8 mouse cellular contexts compared by ENCODE assay signal in the genomic region with DNA sequence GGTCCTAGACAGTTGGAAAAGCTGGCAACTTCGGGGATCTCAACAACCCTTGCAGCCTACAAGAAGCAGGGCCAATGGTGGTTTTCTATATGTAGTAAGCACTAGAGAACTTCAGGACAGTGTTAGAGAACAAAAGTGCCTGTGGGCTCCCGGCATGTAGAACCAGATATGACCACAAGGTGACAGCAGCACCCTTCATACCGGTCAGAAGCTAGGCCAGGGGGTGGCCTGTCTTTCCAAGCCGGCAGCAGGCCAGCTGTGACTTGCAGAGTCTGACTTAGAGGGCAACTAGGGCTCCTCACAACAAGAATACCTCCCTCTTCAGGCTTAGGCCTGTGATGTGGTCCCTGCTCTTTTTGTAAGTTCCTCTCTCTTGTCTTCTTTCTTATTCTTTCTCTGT. TPM values are rescaled to one million over a fixed set of nuclear protein-coding genes. Genes with fewer than 3 reads are reported as not detected.
DNase-seq lines count a peak whose midpoint lies in the region; ATAC-seq and TF ChIP-seq lines count a peak whose summit lies in the region.

No protein-coding gene starts in this region.

- no peaks in the 10 kb centered on the region for H3K9me3 ChIP-seq in liver, embryonic 11.5 days (ENCODE audit: control insufficient read depth, low read length)
- no peaks in the 10 kb centered on the region for H3K9me3 ChIP-seq in hindbrain, postnatal 0 days (ENCODE audit: low read length)
- no peaks in the 10 kb centered on the region for H3K9me3 ChIP-seq in midbrain, embryonic 10.5 days (replicated peaks)

- DNase-seq in liver: peak; percentile 54
- DNase-seq in liver, embryonic 11.5 days (ENCODE audit: low spot score): no peak
- DNase-seq in cerebellum, postnatal 4 days (ENCODE audit: low spot score in 2 of 2): peak; percentile 73 to 79
- peak; percentile 70 for DNase-seq in gastrocnemius, adult 18-20 months (ENCODE audit: low spot score)
- DNase-seq in hindbrain, postnatal 0 days (ENCODE audit: low spot score): peak; percentile 92
- DNase-seq in layer of hippocampus, postnatal 36 days: peak; percentile 60 to 72
- peak; percentile 81 for DNase-seq in midbrain, embryonic 10.5 days (ENCODE audit: low spot score)
- DNase-seq in right cerebral cortex, postnatal 4 days: peak; percentile 75

- no peak overlapping the region for H3K9ac ChIP-seq in liver, embryonic 11.5 days (ENCODE audit: low read depth, low read length)
- no peak overlapping the region for H3K9ac ChIP-seq in hindbrain, postnatal 0 days (replicated peaks; ENCODE audit: low read length)

- H3K27ac ChIP-seq in liver, embryonic 11.5 days (ENCODE audit: low read depth, low read length): no peak overlapping the region
- no peak overlapping the region for H3K27ac ChIP-seq in hindbrain, postnatal 0 days
- H3K27ac ChIP-seq in midbrain, embryonic 10.5 days (replicated peaks): peak overlapping the region; percentile 83

- peak; percentile 99 for TF ChIP-seq CTCF in hindbrain, postnatal 0 days (IDR thresholded peaks at IDR 0.05; ENCODE audit: low read depth)

- no peak overlapping the region for H3K4me2 ChIP-seq in liver, embryonic 11.5 days
- no peak overlapping the region for H3K4me2 ChIP-seq in hindbrain, postnatal 0 days (ENCODE audit: low read depth, low read length)

- 3% methylated on average over 4 of the region's 4 CpGs for WGBS in liver, embryonic 11.5 days
- WGBS in hindbrain, postnatal 0 days: 3% methylated on average over 4 of the region's 4 CpGs
- 4% methylated on average over 4 of the region's 4 CpGs for WGBS in midbrain, embryonic 10.5 days

- H3K4me1 ChIP-seq in liver, embryonic 11.5 days (replicated peaks; ENCODE audit: control insufficient read depth, insufficient read depth, low read length): no peaks in the 10 kb centered on the region
- H3K4me1 ChIP-seq in hindbrain, postnatal 0 days (ENCODE audit: insufficient read depth, low read length): peaks cover 9% of the 10 kb centered on the region
- peaks cover 24% of the 10 kb centered on the region for H3K4me1 ChIP-seq in midbrain, embryonic 10.5 days

- H3K27me3 ChIP-seq in liver, embryonic 11.5 days (replicated peaks; ENCODE audit: control insufficient read depth, insufficient read depth, low read length): peaks cover 6% of the 10 kb centered on the region
- H3K27me3 ChIP-seq in hindbrain, postnatal 0 days (ENCODE audit: insufficient read depth, low read length): no peaks in the 10 kb centered on the region
- peaks cover 32% of the 10 kb centered on the region for H3K27me3 ChIP-seq in midbrain, embryonic 10.5 days (ENCODE audit: low read depth, poor library complexity, severe bottlenecking)

- no peaks in the 10 kb centered on the region for H3K36me3 ChIP-seq in liver, embryonic 11.5 days (ENCODE audit: control insufficient read depth, insufficient read depth, low read length)
- H3K36me3 ChIP-seq in hindbrain, postnatal 0 days (ENCODE audit: insufficient read depth, low read length): no peaks in the 10 kb centered on the region
- H3K36me3 ChIP-seq in midbrain, embryonic 10.5 days: no peaks in the 10 kb centered on the region

- no peak for ATAC-seq in liver, embryonic 11.5 days (replicated peaks; ENCODE audit: low FRiP score)
- ATAC-seq in hindbrain, postnatal 0 days: peak; percentile 82

- H3K4me3 ChIP-seq in liver, embryonic 11.5 days (ENCODE audit: low read depth, low read length): no peak overlapping the region
- no peak overlapping the region for H3K4me3 ChIP-seq in hindbrain, postnatal 0 days (ENCODE audit: low read length)
- H3K4me3 ChIP-seq in midbrain, embryonic 10.5 days: no peak overlapping the region

RNA-seq across cellular contexts. Expression of a gene that starts 45.5 kb away (rescaled TPM):
- polyA plus RNA-seq in liver, embryonic 11.5 days (2014; fragmentation: Nextera tagmentation; extraction: Ambion mirVana): 12.9 and 13.8 TPM in 2 replicates
- total RNA-seq in gastrocnemius, adult 18-20 months (2021): 10 to 100 TPM; 32.9 to 33.2 TPM
- 38.0 and 41.1 TPM in 2 replicates for total RNA-seq in hindbrain, postnatal 0 days (2014; rRNA removed)
- polyA plus RNA-seq in hindbrain, postnatal 0 days (2015; fragmentation: Nextera tagmentation; extraction: Ambion mirVana): 15.4 and 18.8 TPM in 2 replicates
- 10 to 100 TPM; 78.1 to 89.6 TPM for total RNA-seq in layer of hippocampus, postnatal 36 days (2021)
- 10.3 and 14.6 TPM in 2 replicates for polyA plus RNA-seq in midbrain, embryonic 10.5 days (2016; fragmentation: Nextera tagmentation; extraction: Ambion mirVana)

RNA-seq across cellular contexts. Expression of a gene that starts 50.4 kb away (rescaled TPM):
- 0.07 TPM in 1 of 2 replicates, not detected in the other for polyA plus RNA-seq in liver, embryonic 11.5 days (2014; fragmentation: Nextera tagmentation; extraction: Ambion mirVana)
- total RNA-seq in gastrocnemius, adult 18-20 months (2021): not detected
- total RNA-seq in hindbrain, postnatal 0 days (2014; rRNA removed): 26.7 and 27.8 TPM in 2 replicates
- 16.4 and 19.8 TPM in 2 replicates for polyA plus RNA-seq in hindbrain, postnatal 0 days (2015; fragmentation: Nextera tagmentation; extraction: Ambion mirVana)
- total RNA-seq in layer of hippocampus, postnatal 36 days (2021): 100 to 1,000 TPM; 105 to 109 TPM
- polyA plus RNA-seq in midbrain, embryonic 10.5 days (2016; fragmentation: Nextera tagmentation; extraction: Ambion mirVana): 3.4 and 7.3 TPM in 2 replicates

Comparison
In these comparisons a context has a peak if more than half of its experiments do, and no peak if none do; other contexts are left out.
1. RNA of a gene that starts 50.4 kb away (total RNA-seq): 105 to 109 TPM in layer of hippocampus, postnatal 36 days and 26.7 to 27.8 TPM in hindbrain, postnatal 0 days; not detected in gastrocnemius, adult 18-20 months; every median in the first group is over 10 times any median in the second.